Mouse (Mus musculus) adrenal gland, postnatal 10 days (tissue): ENCODE results near the gene Tppp3. TPM values are rescaled to one million over a fixed set of nuclear protein-coding genes. Genes with fewer than 3 reads are reported as not detected.

Source experiments
- DNase-seq: peaks from one replicate; pipeline ENCODE4 v3.0.0; 2021; ENCODE audit warnings: mixed read lengths
- total RNA-seq, 2 experiments: library from RNA; stranded (reverse); gene quantifications; 2 replicates each; pipeline ENCODE4 v1.2.3; 2021

Tppp3 gene
- total RNA-seq, 2 experiments from 2014 or later, result 67.9 to 106 TPM

DNA sequence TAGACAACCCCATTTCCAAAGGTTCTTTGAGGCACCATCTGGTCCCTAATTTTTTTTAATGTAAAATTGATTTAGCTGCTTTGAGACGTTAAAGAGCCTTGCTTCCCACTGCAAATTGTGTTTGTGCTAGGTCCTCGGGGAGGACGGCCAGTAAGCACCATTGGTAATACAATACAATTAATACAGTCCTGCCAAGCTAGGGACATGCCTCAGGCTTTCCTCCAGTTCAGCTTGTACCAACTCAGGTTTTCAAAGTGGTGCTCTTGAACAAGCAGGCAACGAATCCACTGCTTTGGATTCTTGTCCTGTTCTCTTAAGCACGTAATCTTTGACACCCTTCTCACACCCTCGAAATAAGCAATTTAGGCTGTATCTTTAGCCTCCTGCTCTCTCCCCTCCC lies 38.3 kb downstream of the Tppp3 start:
- DNase-seq, result no peak

DNA sequence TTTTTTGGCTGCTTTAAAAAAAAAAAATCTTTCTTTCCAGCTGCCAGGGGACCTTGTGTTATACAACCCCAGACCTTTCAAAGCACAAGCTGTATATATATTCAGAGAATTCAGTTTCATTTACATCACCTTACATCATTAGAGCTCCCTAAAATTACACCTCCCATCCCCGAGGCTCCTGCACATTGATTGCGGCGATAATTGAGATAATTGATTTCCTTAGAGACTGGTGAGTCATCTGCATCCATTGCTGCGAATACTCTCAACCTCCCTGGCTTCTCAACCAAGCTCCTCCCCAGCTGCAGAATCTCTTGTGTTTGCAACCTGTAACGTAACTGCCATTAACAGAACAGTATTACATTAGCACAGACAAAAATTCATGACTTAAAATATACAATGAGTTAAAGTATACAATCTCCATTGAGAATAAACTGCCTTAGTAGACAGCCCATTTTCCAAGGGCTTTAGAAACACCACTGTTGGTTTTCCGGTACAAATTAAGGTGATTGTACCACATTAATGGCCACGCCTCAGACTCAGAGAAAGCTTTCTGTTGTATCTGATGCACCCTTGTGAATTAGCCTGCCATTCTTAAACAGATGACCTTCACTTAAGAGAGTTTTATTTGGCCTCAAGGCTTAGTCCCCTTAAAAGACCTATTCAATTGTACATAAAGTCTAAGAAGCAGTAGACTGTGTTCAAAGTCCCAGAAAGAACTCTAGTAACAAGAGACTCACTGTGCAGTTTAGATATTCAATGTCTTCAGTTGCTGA lies 39.4 kb downstream of the Tppp3 start:
- no peak for DNase-seq

DNA sequence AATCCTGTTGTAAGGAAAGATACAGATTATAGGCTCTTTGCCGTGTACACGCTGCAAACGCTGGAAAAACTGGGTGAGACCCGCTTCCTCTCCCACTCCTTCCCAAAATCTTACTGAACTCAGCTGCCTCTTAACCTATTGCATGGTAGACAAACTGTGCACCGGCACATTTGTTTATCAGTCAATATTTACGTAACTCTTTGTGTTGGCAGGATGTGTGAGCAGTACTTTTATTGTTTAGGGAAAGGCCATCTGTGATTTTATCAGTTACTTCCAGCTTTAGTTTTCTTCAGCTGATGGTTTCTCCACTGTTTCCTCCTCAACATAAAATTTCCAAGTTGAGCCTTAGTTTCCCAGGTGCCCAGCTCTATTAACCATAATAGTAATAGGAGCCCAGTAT lies 44.4 kb downstream of the Tppp3 start:
- DNase-seq, result no peak

DNA sequence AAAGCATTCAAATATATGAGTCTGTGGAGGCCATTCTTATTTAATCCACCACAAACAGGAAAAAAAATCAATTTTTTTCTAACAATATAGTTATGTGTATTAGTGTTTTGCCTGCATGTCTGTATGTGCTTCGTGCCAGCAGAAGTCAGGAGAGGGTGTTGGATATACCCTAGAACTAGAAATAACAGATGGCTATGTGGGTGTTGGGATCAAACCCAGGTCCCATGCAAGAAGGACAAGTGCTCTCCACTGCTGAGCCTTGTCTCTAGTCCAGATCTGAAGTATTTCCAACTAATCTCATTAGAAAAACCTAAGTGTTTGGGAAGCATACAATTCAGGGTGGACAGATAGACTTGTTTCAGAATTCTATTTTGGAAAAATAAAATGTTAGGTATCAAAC lies 49.3 kb downstream of the Tppp3 start:
- DNase-seq, result no peak

DNA sequence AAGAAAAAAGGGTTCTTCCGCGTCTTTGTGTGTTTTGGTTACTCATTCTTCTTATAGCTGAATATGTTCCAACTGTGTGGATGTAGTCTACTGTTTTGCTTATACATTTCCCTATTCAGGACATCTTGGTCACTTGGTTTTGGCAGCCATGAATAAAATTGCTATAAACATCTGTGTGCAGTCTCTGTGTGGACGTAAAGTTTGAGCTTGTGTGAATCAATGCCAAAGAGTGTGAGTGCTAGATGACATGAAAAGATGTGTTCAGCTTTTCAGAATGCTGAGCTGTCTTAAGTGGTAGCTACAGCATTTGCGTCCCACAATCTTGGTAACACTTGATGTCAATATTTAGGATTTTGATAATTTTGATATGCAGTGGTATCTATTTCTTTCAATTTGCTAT lies 51.5 kb downstream of the Tppp3 start:
- no peak for DNase-seq

DNA sequence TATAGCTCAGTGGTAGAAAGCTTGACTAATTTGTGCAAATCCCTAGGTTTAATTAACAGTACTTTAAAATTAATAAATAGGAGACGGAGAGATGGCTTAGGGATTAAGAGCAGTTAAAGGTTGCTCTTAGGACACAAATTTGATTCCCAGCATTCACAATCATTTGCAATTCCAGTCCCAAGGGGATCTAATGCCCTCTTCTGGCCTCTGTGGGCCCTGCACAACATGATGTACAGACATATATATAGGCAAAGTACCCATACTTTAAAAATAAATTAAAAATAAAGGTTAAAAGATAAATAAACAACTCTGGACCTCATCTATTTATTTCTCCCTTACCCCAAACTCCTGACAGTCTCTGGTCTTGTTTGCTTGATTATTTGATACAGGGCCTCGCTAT lies 52.3 kb downstream of the Tppp3 start:
- no peak for DNase-seq

Other genes starting within 250 kb of the Tppp3 start
- gene D230025D16Rik, start 246.4 kb downstream of the Tppp3 start, total RNA-seq, result 10 to 100 TPM; 32.3 to 35.6 TPM
- 1 to 10 TPM; 7.7 to 7.9 TPM for gene B3gnt9, start 216.4 kb downstream of the Tppp3 start, total RNA-seq
- gene Tradd, start 206.9 kb downstream of the Tppp3 start, total RNA-seq, result 10 to 100 TPM; 12.9 to 13.3 TPM
- gene Fbxl8, start 206.9 kb downstream of the Tppp3 start, total RNA-seq, result 1 to 10 TPM; 3.2 to 3.6 TPM
- gene Hsf4, start 201.7 kb downstream of the Tppp3 start, total RNA-seq, result 1 to 10 TPM in 1 of 2 experiments, under 1 TPM in 1; 0.84 to 1.4 TPM
- gene Nol3, start 195.4 kb downstream of the Tppp3 start, total RNA-seq, result 10 to 100 TPM in 1 of 2 experiments, 1 to 10 TPM in 1; 9.4 to 13.1 TPM
- gene 4931428F04Rik, start 181.7 kb downstream of the Tppp3 start, total RNA-seq, result 1 to 10 TPM; 4.8 to 6.9 TPM
- 10 to 100 TPM; 14.2 to 22.8 TPM for gene Exoc3l, start 175.4 kb downstream of the Tppp3 start, total RNA-seq
- 10 to 100 TPM; 36.3 to 41.6 TPM for gene E2f4, start 173.9 kb downstream of the Tppp3 start, total RNA-seq
- 1 to 10 TPM; 6.1 to 6.2 TPM for gene Elmo3, start 165.9 kb downstream of the Tppp3 start, total RNA-seq
- 1 to 10 TPM; 5.9 to 7.9 TPM for gene Lrrc29, start 145.2 kb downstream of the Tppp3 start, total RNA-seq
- 10 to 100 TPM; 43.7 to 45.4 TPM for gene Tmem208, start 145.2 kb downstream of the Tppp3 start, total RNA-seq
- gene Fhod1, start 123.6 kb downstream of the Tppp3 start, total RNA-seq, result 10 to 100 TPM; 11.9 to 16.5 TPM
- gene Slc9a5, start 122.7 kb downstream of the Tppp3 start, total RNA-seq, result 1 to 10 TPM; 1.5 to 2.6 TPM
- gene Plekhg4, start 98.3 kb downstream of the Tppp3 start, total RNA-seq, result under 1 TPM; 0.36 to 0.51 TPM
- under 1 TPM; 0.15 to 0.33 TPM for gene Kctd19, start 58.0 kb downstream of the Tppp3 start, total RNA-seq
- 1 to 10 TPM; 3.3 to 3.8 TPM for gene Lrrc36, start 58.0 kb downstream of the Tppp3 start, total RNA-seq
- 10 to 100 TPM; 15.1 to 18.4 TPM for gene Zdhhc1, start 25.4 kb upstream of the Tppp3 start, total RNA-seq
- 1 to 10 TPM; 1.9 to 2.5 TPM for gene Hsd11b2, start 47.2 kb upstream of the Tppp3 start, total RNA-seq
- 10 to 100 TPM; 92.8 to 94.0 TPM for gene Atp6v0d1, start 94.5 kb upstream of the Tppp3 start, total RNA-seq
- gene Ripor1, start 133.7 kb upstream of the Tppp3 start, total RNA-seq, result 10 to 100 TPM; 30.4 to 34.5 TPM
- 10 to 100 TPM; 53.0 to 62.3 TPM for gene Ctcf, start 165.0 kb upstream of the Tppp3 start, total RNA-seq
- 1 to 10 TPM in 1 of 2 experiments, under 1 TPM in 1; 0.97 to 1.3 TPM for gene Agrp, start 165.9 kb upstream of the Tppp3 start, total RNA-seq
- 1 to 10 TPM; 3.6 to 4.5 TPM for gene Carmil2, start 214.7 kb upstream of the Tppp3 start, total RNA-seq
- 10 to 100 TPM; 27.9 to 28.2 TPM for gene Acd, start 229.6 kb upstream of the Tppp3 start, total RNA-seq
- 10 to 100 TPM in 1 of 2 experiments, 1 to 10 TPM in 1; 9.1 to 12.6 TPM for gene Pard6a, start 229.6 kb upstream of the Tppp3 start, total RNA-seq
- gene 4933405L10Rik, start 236.1 kb upstream of the Tppp3 start, total RNA-seq, result not detected
- 1 to 10 TPM; 3.9 to 7.5 TPM for gene Enkd1, start 236.7 kb upstream of the Tppp3 start, total RNA-seq